Mouse (Mus musculus) CH12.LX (cell line): ENCODE results near the gene Tshr. TPM values are rescaled to one million over a fixed set of nuclear protein-coding genes. Genes with fewer than 3 reads are reported as not detected.

Source experiments
- DNase-seq: peaks from one replicate; pipeline ENCODE4 v3.0.0-alpha.2; 2013; ENCODE audit errors: extremely low read depth
- H3K27ac ChIP-seq: 2 replicates; pipeline ENCODE4 v1.5.1; 2012; ENCODE audit warnings: low read depth, mild to moderate bottlenecking, control low read depth, moderate library complexity; ENCODE audit not compliant: insufficient read depth
- H3K27me3 ChIP-seq: replicated peaks from 2 replicates; pipeline ENCODE3; 2012; ENCODE audit warnings: inconsistent platforms
- H3K36me3 ChIP-seq, 2 experiments: replicated peaks in 1 of 2; 2 replicates each; pipeline versions ENCODE3 to v1.6.1; 2012; ENCODE audit warnings: inconsistent platforms in 1 of 2, low read length in 1 of 2, mild to moderate bottlenecking in 1 of 2, mixed read lengths in 1 of 2, moderate library complexity in 1 of 2; ENCODE audit not compliant: control insufficient read depth in 1 of 2, insufficient read depth in 1 of 2
- H3K4me1 ChIP-seq, 2 experiments: 2 replicates each; pipeline ENCODE4 v1.6.1; 2012; ENCODE audit warnings: inconsistent platforms in 1 of 2, moderate library complexity in 1 of 2; ENCODE audit not compliant: insufficient read depth in 2 of 2, control insufficient read depth in 1 of 2
- H3K4me2 ChIP-seq: 2 replicates; pipeline ENCODE4 v1.6.1; 2012; ENCODE audit warnings: low read depth, mild to moderate bottlenecking, control low read depth; ENCODE audit not compliant: poor library complexity, insufficient read depth, severe bottlenecking
- H3K4me3 ChIP-seq, 3 experiments: fragments of 150-350 bp in 1 of 3; sonication (generic) in 1 of 3; replicated peaks in 1 of 3; 2 replicates each; pipeline versions ENCODE3 to v1.5.1; 2011 to 2012; ENCODE audit warnings: low read depth in 2 of 3, low read length in 2 of 3, mild to moderate bottlenecking in 2 of 3, moderate library complexity in 2 of 3, control low read depth in 1 of 3, improper control_type of control experiment in 1 of 3, inconsistent platforms in 1 of 3, mixed read lengths in 1 of 3; ENCODE audit not compliant: poor library complexity in 1 of 3
- H3K79me2 ChIP-seq: replicated peaks from 2 replicates; pipeline ENCODE4 v1.6.1; 2012; ENCODE audit warnings: mild to moderate bottlenecking, moderate library complexity; ENCODE audit not compliant: control insufficient read depth, poor library complexity, insufficient read depth, severe bottlenecking; ENCODE audit errors: extremely low read depth
- H3K9ac ChIP-seq: 2 replicates; pipeline ENCODE4 v1.6.1; 2012; ENCODE audit warnings: low read depth, mild to moderate bottlenecking, control low read depth, moderate library complexity; ENCODE audit not compliant: insufficient read depth
- H3K9me3 ChIP-seq: replicated peaks from 2 replicates; pipeline ENCODE3; 2012; ENCODE audit warnings: low read length, inconsistent platforms, mixed read lengths
- CHD2 ChIP-seq: IDR thresholded peaks from 2 replicates; pipeline ENCODE4 v1.6.1; 2011; ENCODE audit warnings: low read length, improper control_type of control experiment
- ELF1 ChIP-seq: IDR thresholded peaks from 2 replicates; pipeline ENCODE4 v1.6.1; 2014; ENCODE audit warnings: low read depth, mild to moderate bottlenecking, inconsistent platforms, low read length, improper control_type of control experiment
- ETS1 ChIP-seq: conservative IDR thresholded peaks from 2 replicates; pipeline ENCODE4 v1.6.1; 2012; ENCODE audit warnings: low read depth, mild to moderate bottlenecking, inconsistent platforms, low read length, improper control_type of control experiment, moderate library complexity
- GABPA ChIP-seq: IDR thresholded peaks from 2 replicates; pipeline ENCODE4 v1.6.1; 2012; ENCODE audit warnings: low read depth, low read length, improper control_type of control experiment, inconsistent platforms; ENCODE audit not compliant: insufficient replicate concordance
- HCFC1 ChIP-seq: IDR thresholded peaks from 2 replicates; pipeline ENCODE4 v1.6.1; 2012; ENCODE audit warnings: low read depth, mild to moderate bottlenecking, inconsistent platforms, low read length, improper control_type of control experiment
- JUN ChIP-seq: IDR thresholded peaks from 2 replicates; pipeline ENCODE4 v1.6.1; 2011; ENCODE audit warnings: low read depth, mild to moderate bottlenecking, low read length, improper control_type of control experiment, moderate library complexity; ENCODE audit not compliant: insufficient read depth
- MAFK ChIP-seq: IDR thresholded peaks from 2 replicates; pipeline ENCODE4 v1.6.1; 2011; ENCODE audit warnings: low read length, improper control_type of control experiment; ENCODE audit not compliant: insufficient replicate concordance
- MAX ChIP-seq: IDR thresholded peaks from 2 replicates; pipeline ENCODE4 v1.6.1; 2011; ENCODE audit warnings: low read length, improper control_type of control experiment
- MAZ ChIP-seq: IDR thresholded peaks from 2 replicates; pipeline ENCODE4 v1.6.1; 2012; ENCODE audit warnings: low read depth, mild to moderate bottlenecking, inconsistent platforms, low read length, improper control_type of control experiment, moderate library complexity
- MXI1 ChIP-seq: IDR thresholded peaks from 2 replicates; pipeline ENCODE4 v1.6.1; 2011; ENCODE audit warnings: mild to moderate bottlenecking, low read depth, low read length, improper control_type of control experiment
- MYC ChIP-seq: IDR thresholded peaks from 2 replicates; pipeline ENCODE4 v1.6.1; 2011; ENCODE audit warnings: low read depth, mild to moderate bottlenecking, improper control_type of control experiment, low read length
- PAX5 ChIP-seq: IDR thresholded peaks from 2 replicates; pipeline ENCODE4 v1.6.1; 2012; ENCODE audit warnings: low read length, inconsistent platforms, mixed read lengths
- POLR2A ChIP-seq: IDR thresholded peaks from 2 replicates; pipeline ENCODE4 v1.6.1; 2011; ENCODE audit warnings: low read depth, mild to moderate bottlenecking, improper control_type of control experiment, low read length
- SIN3A ChIP-seq: IDR thresholded peaks from 2 replicates; pipeline ENCODE4 v1.6.1; 2012; ENCODE audit warnings: low read length, improper control_type of control experiment, inconsistent platforms
- SMC3 ChIP-seq: IDR thresholded peaks from 2 replicates; pipeline ENCODE4 v1.6.1; 2011; ENCODE audit warnings: low read depth, low read length, improper control_type of control experiment
- TCF12 ChIP-seq: IDR thresholded peaks from 2 replicates; pipeline ENCODE4 v1.6.1; 2014; ENCODE audit warnings: low read depth, mild to moderate bottlenecking, inconsistent platforms, low read length, improper control_type of control experiment
- ZC3H11A ChIP-seq: IDR thresholded peaks from 2 replicates; pipeline ENCODE4 v1.6.1; 2012; ENCODE audit warnings: low read depth, mild to moderate bottlenecking, inconsistent platforms, low read length, improper control_type of control experiment
- ZMIZ1 ChIP-seq: IDR thresholded peaks from 2 replicates; pipeline ENCODE4 v1.6.1; 2012; ENCODE audit warnings: low read depth, mild to moderate bottlenecking, inconsistent platforms, low read length, improper control_type of control experiment
- ZNF384 ChIP-seq: IDR thresholded peaks from 2 replicates; pipeline ENCODE4 v1.6.1; 2012; ENCODE audit warnings: low read depth, low read length, improper control_type of control experiment, inconsistent platforms
- dilution Hi-C: fragments of 300-500 bp; cut with MboI; formaldehyde crosslinking; loops from 2 replicates; pipeline ENCODE4 v1.14.3; 2020; ENCODE audit warnings: low sequenced_read_pairs; ENCODE audit not compliant: extremely low pct_unique_long_range_greater_than_20kb, extremely low pct_ligation_motif_present
- in situ Hi-C: fragments of 300-500 bp; cut with MboI; formaldehyde crosslinking; loops from 3 replicates; pipeline ENCODE4 v1.14.3; 2019; ENCODE audit warnings: low sequenced_read_pairs, low pct_ligation_motif_present, low pct_unique_long_range_greater_than_20kb, mixed read lengths
- polyA plus RNA-seq: library from polyadenylated mRNA; unstranded; fragments of >175 nt; gene quantifications from 2 replicates; pipeline ENCODE4 v1.2.1, GENCODE M21; 2012; ENCODE audit warnings: low read depth; ENCODE audit not compliant: insufficient read length
- total RNA-seq, 2 experiments: library from RNA; depleted of rRNA; stranded (reverse); fragments of 300-350 nt in 1 of 2; fragments of >200 nt in 1 of 2; gene quantifications; 2 replicates each; pipeline ENCODE4 v1.2.3; 2012 to 2014

The Tshr gene
- total and polyA plus RNA-seq, 3 experiments, result not detected

DNA sequence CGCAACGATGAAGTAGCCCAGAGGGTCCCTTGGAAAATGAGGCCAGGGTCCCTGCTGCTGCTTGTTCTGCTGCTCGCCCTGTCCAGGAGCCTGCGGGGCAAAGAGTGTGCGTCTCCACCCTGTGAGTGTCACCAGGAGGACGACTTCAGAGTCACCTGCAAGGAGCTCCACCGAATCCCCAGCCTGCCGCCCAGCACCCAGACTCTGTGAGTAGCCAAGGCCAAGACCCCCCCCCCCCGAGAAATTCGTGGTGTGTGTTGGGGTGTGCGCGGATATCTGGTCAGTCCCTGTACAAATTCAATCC lies 16.6 kb downstream of the Tshr start:
- Histone ChIP-seq H3K4me3 (peak overlapping the region in 1 of 3 experiments; percentile 23), H3K36me3 (no peaks in the 10 kb centered on the region), H3K27ac (no peak overlapping the region), H3K4me1 (peaks cover 0 to 6% of the 10 kb centered on the region in 2 experiments; a peak in 1 of 4 replicates), H3K4me2 (peak overlapping the region; percentile 79), H3K9me3 (peaks cover 6% of the 10 kb centered on the region), H3K27me3 (peaks cover 2% of the 10 kb centered on the region), H3K9ac (no peak overlapping the region), H3K79me2 (no peaks in the 10 kb centered on the region)
- DNase-seq, result no peak
- dilution Hi-C loops (no loop called here), in situ Hi-C loops (loop anchor here (25.0 kb wide), 3 partner anchors 136 to 386 kb away; partner anchors contain the start of gene Ston2)
- no peak for TF ChIP-seq GABPA
- TF ChIP-seq SMC3, result no peak
- no peak for TF ChIP-seq MAX

- Histone ChIP-seq H3K4me2 (no peak overlapping the region), H3K27me3 (no peaks in the 10 kb centered on the region), H3K79me2 (no peaks in the 10 kb centered on the region), H3K4me3 (no peak overlapping the region), H3K4me1 (peaks cover 0 to 19% of the 10 kb centered on the region in 2 experiments; a peak in 2 of 4 replicates), H3K9ac (no peak overlapping the region), H3K36me3 (no peaks in the 10 kb centered on the region), H3K27ac (no peak overlapping the region), H3K9me3 (no peaks in the 10 kb centered on the region)
- in situ Hi-C loops, result loop anchor here (25.0 kb wide), 3 partner anchors 127 to 377 kb away; partner anchors contain the start of gene Ston2
- DNase-seq, result no peak
- dilution Hi-C loops, result no loop called here
- no peak for TF ChIP-seq ETS1
- no peak for TF ChIP-seq MXI1
- TF ChIP-seq SIN3A, result no peak
- TF ChIP-seq TCF12, result no peak
- no peak for TF ChIP-seq MYC
- TF ChIP-seq POLR2A, result no peak
- no peak for TF ChIP-seq MAZ
- TF ChIP-seq ZNF384, result no peak
- TF ChIP-seq PAX5, result no peak
- no peak for TF ChIP-seq MAFK
- TF ChIP-seq GABPA, result no peak
- no peak for TF ChIP-seq HCFC1
- no peak for TF ChIP-seq JUN
- TF ChIP-seq ELF1, result no peak
- TF ChIP-seq CHD2, result no peak
- no peak for TF ChIP-seq ZMIZ1
- no peak for TF ChIP-seq ZC3H11A
Observed at GRCm38 (mm10) chr12:91410306-91410705, 25.9 kb downstream of the Tshr start.
